Mouse (Mus musculus) MEL (cell line): ENCODE measurements at regions not wholly inside any gene's neighbourhood (a gene's known extent, or its start where the extent isn't known, plus 50 kb on each side); places are given as distances from the start of the nearest gene placed in this dataset.

Experiments used
- DNase-seq: peaks from one replicate; pipeline ENCODE4 v3.0.0; 2011; ENCODE audit warnings: low read depth, low spot score
- H3K27ac ChIP-seq: 2 replicates; pipeline ENCODE4 v1.5.1; 2012; ENCODE audit warnings: low read depth, mild to moderate bottlenecking, control low read depth, low read length, moderate library complexity; ENCODE audit not compliant: control insufficient read depth
- H3K27me3 ChIP-seq, 2 experiments: fragments of 150-350 bp in 1 of 2; sonication (generic) in 1 of 2; 2 replicates each; pipeline ENCODE4 v1.6.1; 2012; ENCODE audit warnings: low read length in 2 of 2, mild to moderate bottlenecking in 2 of 2, improper control_type of control experiment in 1 of 2, moderate library complexity in 1 of 2; ENCODE audit not compliant: insufficient read depth in 2 of 2, control insufficient read depth in 1 of 2
- H3K36me3 ChIP-seq, 2 experiments: 2 replicates each; pipeline ENCODE4 v1.6.1; 2012 to 2014; ENCODE audit warnings: low read length in 2 of 2, improper control_type of control experiment in 1 of 2, inconsistent platforms in 1 of 2, mild to moderate bottlenecking in 1 of 2; ENCODE audit not compliant: insufficient read depth in 2 of 2, control insufficient read depth in 1 of 2
- H3K4me1 ChIP-seq, 2 experiments: fragments of 150-350 bp in 1 of 2; sonication (generic) in 1 of 2; 2 replicates each; pipeline ENCODE4 v1.6.1; 2012; ENCODE audit warnings: low read length in 2 of 2, improper control_type of control experiment in 1 of 2, mild to moderate bottlenecking in 1 of 2; ENCODE audit not compliant: insufficient read depth in 2 of 2, control insufficient read depth in 1 of 2
- H3K4me3 ChIP-seq, 2 experiments: fragments of 150-350 bp in 1 of 2; sonication (generic) in 1 of 2; 2 replicates each; pipeline ENCODE4 v1.5.1; 2012; ENCODE audit warnings: low read depth in 2 of 2, low read length in 2 of 2, mild to moderate bottlenecking in 2 of 2, moderate library complexity in 2 of 2, control low read depth in 1 of 2, improper control_type of control experiment in 1 of 2; ENCODE audit not compliant: control insufficient read depth in 1 of 2, insufficient read depth in 1 of 2
- H3K79me2 ChIP-seq: 2 replicates; pipeline ENCODE4 v1.6.1; 2012; ENCODE audit warnings: mild to moderate bottlenecking, low read length, moderate library complexity; ENCODE audit not compliant: control insufficient read depth, poor library complexity, insufficient read depth
- H3K9ac ChIP-seq: 2 replicates; pipeline ENCODE4 v1.6.1; 2012; ENCODE audit warnings: low read depth, mild to moderate bottlenecking, control low read depth, low read length, moderate library complexity; ENCODE audit not compliant: control insufficient read depth, poor library complexity, severe bottlenecking
- H3K9me3 ChIP-seq: fragments of 150-350 bp; sonication (generic); replicated peaks from 2 replicates; pipeline ENCODE4 v1.6.1; 2012; ENCODE audit warnings: mild to moderate bottlenecking, low read length, improper control_type of control experiment, moderate library complexity; ENCODE audit not compliant: insufficient read depth
- CHD1 ChIP-seq: IDR thresholded peaks from 2 replicates; pipeline ENCODE4 v1.6.1; 2012; ENCODE audit warnings: low read depth, mild to moderate bottlenecking, inconsistent platforms, low read length, improper control_type of control experiment
- CTCF ChIP-seq, 3 experiments: IDR thresholded peaks in 2 of 3; conservative IDR thresholded peaks in 1 of 3; 2 replicates each; pipeline ENCODE4 v1.5.1; 2011 to 2012; ENCODE audit warnings: low read length in 3 of 3, low read depth in 2 of 3, mild to moderate bottlenecking in 2 of 3, improper control_type of control experiment in 1 of 3, inconsistent platforms in 1 of 3, mixed read lengths in 1 of 3, moderate library complexity in 1 of 3; ENCODE audit not compliant: control insufficient read depth in 1 of 3, insufficient read depth in 1 of 3, poor library complexity in 1 of 3, severe bottlenecking in 1 of 3
- E2F4 ChIP-seq: IDR thresholded peaks from 2 replicates; pipeline ENCODE4 v1.6.1; 2011; ENCODE audit warnings: low read depth, low read length, improper control_type of control experiment, borderline replicate concordance
- ELF1 ChIP-seq: IDR thresholded peaks from 2 replicates; pipeline ENCODE4 v1.6.1; 2014; ENCODE audit warnings: low read depth, mild to moderate bottlenecking, inconsistent platforms, low read length, improper control_type of control experiment, moderate library complexity
- EP300 ChIP-seq, 2 experiments: IDR thresholded peaks; 2 replicates each; pipeline ENCODE4 v1.6.1; 2011; ENCODE audit warnings: improper control_type of control experiment in 2 of 2, low read length in 2 of 2, low read depth in 1 of 2, mild to moderate bottlenecking in 1 of 2
- ETS1 ChIP-seq: IDR thresholded peaks from 2 replicates; pipeline ENCODE4 v1.6.1; 2012; ENCODE audit warnings: low read depth, mild to moderate bottlenecking, inconsistent platforms, low read length, improper control_type of control experiment, moderate library complexity
- GABPA ChIP-seq: IDR thresholded peaks from 2 replicates; pipeline ENCODE4 v1.6.1; 2012; ENCODE audit warnings: low read depth, mild to moderate bottlenecking, inconsistent platforms, low read length, improper control_type of control experiment, moderate library complexity
- GATA1 ChIP-seq: IDR thresholded peaks from 2 replicates; pipeline ENCODE4 v1.6.1; 2011; ENCODE audit warnings: low read depth, low read length, improper control_type of control experiment
- HCFC1 ChIP-seq: IDR thresholded peaks from 2 replicates; pipeline ENCODE4 v1.6.1; 2012; ENCODE audit warnings: low read depth, mild to moderate bottlenecking, inconsistent platforms, low read length, improper control_type of control experiment, moderate library complexity
- MAX ChIP-seq: IDR thresholded peaks from 2 replicates; pipeline ENCODE4 v1.6.1; 2011; ENCODE audit warnings: low read length, improper control_type of control experiment
- MAZ ChIP-seq: IDR thresholded peaks from 2 replicates; pipeline ENCODE4 v1.6.1; 2012; ENCODE audit warnings: low read depth, mild to moderate bottlenecking, inconsistent platforms, low read length, improper control_type of control experiment
- MEF2A ChIP-seq: IDR thresholded peaks from 2 replicates; pipeline ENCODE4 v1.6.1; 2014; ENCODE audit warnings: low read depth, mild to moderate bottlenecking, inconsistent platforms, low read length, improper control_type of control experiment; ENCODE audit not compliant: poor library complexity, insufficient replicate concordance, severe bottlenecking; ENCODE audit errors: extremely low read depth
- MXI1 ChIP-seq: IDR thresholded peaks from 2 replicates; pipeline ENCODE4 v1.6.1; 2011; ENCODE audit warnings: mild to moderate bottlenecking, low read depth, low read length, improper control_type of control experiment
- MYB ChIP-seq: IDR thresholded peaks from 2 replicates; pipeline ENCODE4 v1.6.1; 2011; ENCODE audit warnings: mild to moderate bottlenecking, low read depth, low read length, improper control_type of control experiment
- MYC ChIP-seq: IDR thresholded peaks from 2 replicates; pipeline ENCODE4 v1.6.1; 2011; ENCODE audit warnings: low read depth, mild to moderate bottlenecking, low read length, improper control_type of control experiment, moderate library complexity
- NELFE ChIP-seq: IDR thresholded peaks from 2 replicates; pipeline ENCODE4 v1.6.1; 2011; ENCODE audit warnings: low read depth, low read length, improper control_type of control experiment
- NRF1 ChIP-seq: IDR thresholded peaks from 2 replicates; pipeline ENCODE4 v1.6.1; 2014; ENCODE audit warnings: low read depth, mild to moderate bottlenecking, inconsistent platforms, low read length, improper control_type of control experiment, moderate library complexity; ENCODE audit not compliant: poor library complexity, insufficient read depth, severe bottlenecking
- POLR2A ChIP-seq, 2 experiments: IDR thresholded peaks; 2 replicates each; pipeline ENCODE4 v1.6.1; 2011 to 2012; ENCODE audit warnings: low read length in 2 of 2, mild to moderate bottlenecking in 2 of 2, control low read depth in 1 of 2, improper control_type of control experiment in 1 of 2, low read depth in 1 of 2, moderate library complexity in 1 of 2; ENCODE audit not compliant: control insufficient read depth in 1 of 2, insufficient read depth in 1 of 2, poor library complexity in 1 of 2
- POLR2AphosphoS2 ChIP-seq: IDR thresholded peaks from 2 replicates; pipeline ENCODE4 v1.6.1; 2011; ENCODE audit warnings: low read length, improper control_type of control experiment
- POLR2AphosphoS5 ChIP-seq: IDR thresholded peaks from 2 replicates; pipeline ENCODE4 v1.6.1; 2012; ENCODE audit warnings: low read depth, borderline replicate concordance, mild to moderate bottlenecking, inconsistent platforms, low read length, moderate library complexity, mixed read lengths
- RAD21 ChIP-seq: IDR thresholded peaks from 2 replicates; pipeline ENCODE4 v1.6.1; 2011; ENCODE audit warnings: mild to moderate bottlenecking, low read depth, low read length, improper control_type of control experiment
- SIN3A ChIP-seq: IDR thresholded peaks from 2 replicates; pipeline ENCODE4 v1.6.1; 2012; ENCODE audit warnings: low read length, improper control_type of control experiment, inconsistent platforms
- SMC3 ChIP-seq: IDR thresholded peaks from 2 replicates; pipeline ENCODE4 v1.6.1; 2011; ENCODE audit warnings: low read depth, low read length, improper control_type of control experiment
- TAL1 ChIP-seq: IDR thresholded peaks from 2 replicates; pipeline ENCODE4 v1.6.1; 2012; ENCODE audit warnings: mild to moderate bottlenecking, inconsistent platforms, low read length, moderate library complexity, mixed read lengths
- TCF12 ChIP-seq: IDR thresholded peaks from 2 replicates; pipeline ENCODE4 v1.6.1; 2014; ENCODE audit warnings: low read depth, mild to moderate bottlenecking, inconsistent platforms, low read length, improper control_type of control experiment, moderate library complexity
- UBTF ChIP-seq: IDR thresholded peaks from 2 replicates; pipeline ENCODE4 v1.6.1; 2012; ENCODE audit warnings: low read depth, mild to moderate bottlenecking, inconsistent platforms, low read length, improper control_type of control experiment, moderate library complexity, borderline replicate concordance; ENCODE audit not compliant: insufficient read depth
- USF1 ChIP-seq: IDR thresholded peaks from 2 replicates; pipeline ENCODE4 v1.6.1; 2014; ENCODE audit warnings: low read depth, mild to moderate bottlenecking, inconsistent platforms, low read length, improper control_type of control experiment, moderate library complexity
- USF2 ChIP-seq, 2 experiments: IDR thresholded peaks; 2 replicates each; pipeline ENCODE4 v1.6.1; 2011 to 2012; ENCODE audit warnings: improper control_type of control experiment in 2 of 2, low read length in 2 of 2, borderline replicate concordance in 1 of 2, inconsistent platforms in 1 of 2, low read depth in 1 of 2, mild to moderate bottlenecking in 1 of 2; ENCODE audit not compliant: insufficient read depth in 1 of 2
- ZC3H11A ChIP-seq: IDR thresholded peaks from 2 replicates; pipeline ENCODE4 v1.6.1; 2012; ENCODE audit warnings: low read depth, mild to moderate bottlenecking, inconsistent platforms, low read length, improper control_type of control experiment
- ZKSCAN1 ChIP-seq: IDR thresholded peaks from 2 replicates; pipeline ENCODE4 v1.6.1; 2012; ENCODE audit warnings: low read depth, mild to moderate bottlenecking, inconsistent platforms, low read length, improper control_type of control experiment, moderate library complexity
- ZMIZ1 ChIP-seq: IDR thresholded peaks from 2 replicates; pipeline ENCODE4 v1.6.1; 2012; ENCODE audit warnings: low read depth, mild to moderate bottlenecking, inconsistent platforms, low read length, improper control_type of control experiment, moderate library complexity
- ZNF384 ChIP-seq: IDR thresholded peaks from 2 replicates; pipeline ENCODE4 v1.6.1; 2012; ENCODE audit warnings: low read depth, mild to moderate bottlenecking, inconsistent platforms, low read length, improper control_type of control experiment

GRCm38 (mm10) chr1:46983093-46983492, 90.4 kb upstream of the Slc39a10 start:
- Histone ChIP-seq H3K4me3 (no peak overlapping the region), H3K9me3 (no peaks in the 10 kb centered on the region), H3K27ac (no peak overlapping the region), H3K9ac (no peak overlapping the region), H3K79me2 (no peaks in the 10 kb centered on the region), H3K27me3 (no peaks in the 10 kb centered on the region), H3K4me1 (no peaks in the 10 kb centered on the region), H3K36me3 (no peaks in the 10 kb centered on the region)
- TF ChIP-seq GABPA (no peak), MAZ (no peak), POLR2AphosphoS2 (no peak), ZKSCAN1 (no peak), TCF12 (no peak), ELF1 (no peak), HCFC1 (no peak)
- DNase-seq = no peak

DNA sequence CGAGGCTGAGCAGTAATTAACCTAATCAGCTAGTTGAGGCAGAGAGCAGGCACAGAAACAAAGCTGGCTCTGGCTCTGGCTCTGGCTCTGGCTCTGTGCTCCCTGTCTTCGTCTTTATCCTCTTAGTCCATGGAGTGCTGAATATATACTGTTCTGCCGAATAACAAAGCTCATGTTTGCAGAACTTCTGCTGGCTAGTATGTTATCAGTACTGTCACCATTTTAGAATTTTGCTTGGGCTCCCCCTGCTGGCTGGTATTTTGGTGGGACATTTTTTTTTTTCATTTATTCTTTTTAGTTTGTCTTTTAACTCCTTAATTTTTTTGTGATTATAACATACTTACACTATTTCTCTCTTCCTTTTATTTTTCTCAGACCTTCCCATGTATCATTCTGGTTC, 77.8 kb upstream of the Slc39a10 start:
- Histone ChIP-seq H3K36me3 (no peaks in the 10 kb centered on the region), H3K79me2 (no peaks in the 10 kb centered on the region), H3K4me1 (no peaks in the 10 kb centered on the region), H3K9ac (no peak overlapping the region), H3K9me3 (no peaks in the 10 kb centered on the region), H3K4me3 (no peak overlapping the region), H3K27me3 (no peaks in the 10 kb centered on the region), H3K27ac (no peak overlapping the region)
- peak; percentile 51 for DNase-seq
- no peak for TF ChIP-seq ELF1
- no peak for TF ChIP-seq MYB
- TF ChIP-seq E2F4 = no peak
- no peak for TF ChIP-seq POLR2AphosphoS5
- 0 out of 2 replicates have a peak, but pooled peaks have one; percentile 21 for TF ChIP-seq GATA1
- TF ChIP-seq CHD1 = no peak
- TF ChIP-seq MEF2A = no peak
- no peak for TF ChIP-seq POLR2AphosphoS2
- peak; percentile 41 for TF ChIP-seq ZC3H11A
- TF ChIP-seq UBTF = no peak
- peak; percentile 57 for TF ChIP-seq RAD21
- TF ChIP-seq SMC3 = peak; percentile 70
- TF ChIP-seq ETS1 = no peak
- TF ChIP-seq USF1 = no peak
- TF ChIP-seq CTCF (IDR thresholded peaks at IDR 0.05 in 2 of 3, conservative IDR thresholded peaks at IDR 0.05 in 1 of 3; ENCODE audit: control insufficient read depth in 1 of 3, insufficient read depth in 1 of 3, low read depth in 2 of 3, low read length in 3 of 3, poor library complexity in 1 of 3, severe bottlenecking in 1 of 3) = peak; percentile 2 to 55 (median 15); a peak in 2 of 6 replicates
- TF ChIP-seq NELFE = no peak
- no peak for TF ChIP-seq MXI1
- TF ChIP-seq EP300 (IDR thresholded peaks at IDR 0.05; ENCODE audit: low read depth in 1 of 2, low read length in 2 of 2) = no peak
- TF ChIP-seq NRF1 = no peak
- no peak for TF ChIP-seq USF2 (IDR thresholded peaks at IDR 0.05; ENCODE audit: borderline replicate concordance in 1 of 2, insufficient read depth in 1 of 2, low read depth in 1 of 2, low read length in 2 of 2)
- TF ChIP-seq MYC = no peak
- no peak for TF ChIP-seq MAX
- TF ChIP-seq ZNF384 = peak; percentile 91
- no peak for TF ChIP-seq ZKSCAN1
- TF ChIP-seq TAL1 = no peak
- TF ChIP-seq SIN3A = no peak
- TF ChIP-seq ZMIZ1 = no peak
- TF ChIP-seq HCFC1 = no peak
- TF ChIP-seq GABPA = no peak
- no peak for TF ChIP-seq POLR2A (IDR thresholded peaks at IDR 0.05; ENCODE audit: control insufficient read depth in 1 of 2, insufficient read depth in 1 of 2, low read depth in 1 of 2, low read length in 2 of 2, poor library complexity in 1 of 2)
